Comparison of ENCODE assay signal across 10 mouse cellular contexts in the genomic region with DNA sequence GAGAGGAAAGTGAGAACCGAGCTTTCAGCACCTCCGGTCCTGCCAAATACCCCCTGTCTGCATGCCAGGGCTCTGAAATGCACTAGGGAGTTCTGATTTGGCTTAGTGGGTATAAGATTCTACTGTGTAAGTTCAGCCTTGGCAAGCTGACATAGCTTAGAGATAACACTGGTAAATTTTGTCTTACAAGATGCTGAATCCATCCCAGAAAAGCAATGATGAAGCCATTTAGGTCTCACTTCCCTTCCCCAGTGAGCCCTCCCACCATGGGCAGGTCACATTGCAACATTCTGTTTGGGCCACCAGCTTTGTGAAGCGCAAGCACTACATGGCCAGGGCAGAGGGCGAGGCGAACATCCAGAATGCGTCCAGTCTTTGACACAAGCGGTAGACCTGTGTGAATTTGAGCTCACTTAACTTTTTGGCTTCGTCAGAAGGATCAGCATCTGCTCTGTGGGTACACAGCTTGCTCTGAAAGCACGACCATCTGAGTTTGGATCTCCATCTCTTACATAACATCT. TPM values are rescaled to one million over a fixed set of nuclear protein-coding genes. Genes with fewer than 3 reads are reported as not detected.
A peak's percentile ranks its signal among the peaks of the same experiment; 100 is the strongest.
DNase-seq lines count a peak whose midpoint lies in the region; ATAC-seq and TF ChIP-seq lines count a peak whose summit lies in the region.
"Had no signal": no experiment of that assay in that cellular context is flagged by ENCODE, and none has a peak within 500 bp of the region (broad histone marks: within the 10 kb centered on the region; RNA-seq: fewer than 3 reads in every experiment).

No protein-coding gene starts in this region.

- H3K9me3 ChIP-seq in midbrain, embryonic 15.5 days, result no peaks in the 10 kb centered on the region
- H3K9me3 ChIP-seq: hindbrain, embryonic 15.5 days; megakaryocyte, embryonic 14.5 days had no signal

- no peak overlapping the region for H3K4me2 ChIP-seq in midbrain, embryonic 15.5 days
- H3K4me2 ChIP-seq: hindbrain, embryonic 15.5 days had no signal

- 92% methylated on average over 9 of the region's 9 CpGs for WGBS in midbrain, embryonic 15.5 days

- no peaks in the 10 kb centered on the region for H3K36me3 ChIP-seq in midbrain, embryonic 15.5 days (replicated peaks)
- H3K36me3 ChIP-seq: hindbrain, embryonic 15.5 days had no signal

- no peaks in the 10 kb centered on the region for H3K27me3 ChIP-seq in midbrain, embryonic 15.5 days (replicated peaks)
- H3K27me3 ChIP-seq: hindbrain, embryonic 15.5 days; megakaryocyte, embryonic 14.5 days had no signal

- H3K4me3 ChIP-seq in layer of hippocampus, adult 2 months, result no peak overlapping the region
- H3K4me3 ChIP-seq in midbrain, embryonic 15.5 days, result no peak overlapping the region
- H3K4me3 ChIP-seq: hindbrain, embryonic 15.5 days; megakaryocyte, embryonic 14.5 days had no signal

- H3K27ac ChIP-seq in layer of hippocampus, adult 2 months, result peak overlapping the region; percentile 43
- H3K27ac ChIP-seq in midbrain, embryonic 15.5 days, result no peak overlapping the region
- H3K27ac ChIP-seq: hindbrain, embryonic 15.5 days had no signal

- DNase-seq in cerebellum, adult 18-20 months, result peak; percentile 18 to 23
- no peak for DNase-seq in cerebellum, adult 8-10 months
- DNase-seq in layer of hippocampus, adult 2 months (ENCODE audit: low spot score in 2 of 2), result no peak
- DNase-seq in layer of hippocampus, postnatal 14 days (ENCODE audit: low spot score in 2 of 2), result no peak
- peak; percentile 28 for DNase-seq in gastrocnemius, postnatal 10 days
- DNase-seq in lung, postnatal 25 days (ENCODE audit: low spot score), result peak; percentile 56
- no peak for DNase-seq in thymus, postnatal 10 days (ENCODE audit: low spot score in 2 of 2)

- H3K4me1 ChIP-seq in midbrain, embryonic 15.5 days, result peaks cover 28% of the 10 kb centered on the region
- H3K4me1 ChIP-seq: megakaryocyte, embryonic 14.5 days had no signal

- no peak overlapping the region for H3K9ac ChIP-seq in midbrain, embryonic 15.5 days
- H3K9ac ChIP-seq: hindbrain, embryonic 15.5 days had no signal

- ATAC-seq in midbrain, embryonic 15.5 days (replicated peaks), result no peak

- TF ChIP-seq CTCF in layer of hippocampus, adult 2 months (conservative IDR thresholded peaks at IDR 0.05), result no peak

RNA-seq across cellular contexts. Expression of a gene that starts 23.1 kb away (rescaled TPM):
- total RNA-seq in layer of hippocampus, adult 2 months (2021), result 100 to 1,000 TPM; 229 to 242 TPM
- 100 to 1,000 TPM; 212 to 254 TPM for total RNA-seq in layer of hippocampus, postnatal 14 days (2021)
- total RNA-seq in gastrocnemius, postnatal 10 days (2021), result under 1 TPM; 0.33 to 0.54 TPM
- 247 and 248 TPM in 2 replicates for polyA plus RNA-seq in midbrain, embryonic 15.5 days (2015; fragmentation: Nextera tagmentation; extraction: Ambion mirVana)

Comparison
In these comparisons a context has a peak if more than half of its experiments do, and no peak if none do; other contexts are left out.
1. DNase-seq: peak in cerebellum, adult 18-20 months (2 of 2), gastrocnemius, postnatal 10 days (single experiment) and lung, postnatal 25 days (single experiment); none in cerebellum, adult 8-10 months (single experiment), layer of hippocampus, adult 2 months (0 of 2), layer of hippocampus, postnatal 14 days (0 of 2) and thymus, postnatal 10 days (0 of 2).
2. RNA of a gene that starts 23.1 kb away (total RNA-seq): 212 to 254 TPM in layer of hippocampus, postnatal 14 days and 229 to 242 TPM in layer of hippocampus, adult 2 months; 0.33 to 0.54 TPM in gastrocnemius, postnatal 10 days; every median in the first group is over 100 times any median in the second.